Mouse (Mus musculus): ENCODE results near the gene Ddx27.

Ddx27 gene

GRCm38 (mm10) chr2:167081639-167082038 is 66.6 kb downstream of the Ddx27 start:
- DNase-seq (ENCODE audit: low read depth, low spot score): no peak

All from WW6 (cell line).